Mouse (Mus musculus) limb, embryonic 11.5 days (tissue): ENCODE measurements around the gene Gm21750. TPM values are rescaled to one million over a fixed set of nuclear protein-coding genes. Genes with fewer than 3 reads are reported as not detected.
"Not testable (repeated sequence)": the region's sequence is repeated elsewhere in the genome, so short reads cannot be mapped to it uniquely, and the experiment has no call there.

Experiments
- ATAC-seq: fragments of 200-750 bp; cut with Nextera tagmentation; 2 replicates; pipeline ENCODE4 v1.8.0; 2017; ENCODE audit warnings: low read depth; ENCODE audit not compliant: insufficient number of reproducible peaks, low FRiP score, low TSS enrichment
- DNase-seq: peaks from one replicate; pipeline ENCODE4 v3.0.0-alpha.2; 2015; ENCODE audit warnings: low spot score
- H3K27ac ChIP-seq: fragments of 300-500 bp; sonication (generic); replicated peaks from 2 replicates; pipeline ENCODE4 v1.5.1; 2014; ENCODE audit warnings: low read depth, mild to moderate bottlenecking, low read length
- H3K27me3 ChIP-seq: fragments of 300-500 bp; sonication (generic); 2 replicates; pipeline ENCODE4 v1.6.1; 2014; ENCODE audit warnings: mild to moderate bottlenecking, low read length, mixed read lengths; ENCODE audit not compliant: control insufficient read depth, insufficient read depth
- H3K36me3 ChIP-seq: fragments of 300-500 bp; sonication (generic); 2 replicates; pipeline ENCODE4 v1.6.1; 2014; ENCODE audit warnings: mild to moderate bottlenecking, low read length, moderate library complexity, mixed read lengths; ENCODE audit not compliant: control insufficient read depth, insufficient read depth
- H3K4me1 ChIP-seq: fragments of 300-500 bp; sonication (generic); 2 replicates; pipeline ENCODE4 v1.6.1; 2014; ENCODE audit warnings: low read length, mixed read lengths; ENCODE audit not compliant: control insufficient read depth, insufficient read depth
- H3K4me2 ChIP-seq: fragments of 300-500 bp; sonication (generic); 2 replicates; pipeline ENCODE4 v1.6.1; 2014; ENCODE audit warnings: low read depth, mild to moderate bottlenecking, moderate library complexity; ENCODE audit not compliant: severe bottlenecking
- H3K4me3 ChIP-seq: fragments of 300-500 bp; sonication (generic); 2 replicates; pipeline ENCODE4 v1.5.1; 2014; ENCODE audit warnings: low read depth, low read length
- H3K9ac ChIP-seq: fragments of 300-500 bp; sonication (generic); 2 replicates; pipeline ENCODE4 v1.6.1; 2014; ENCODE audit warnings: mild to moderate bottlenecking, low read length
- H3K9me3 ChIP-seq: fragments of 300-500 bp; sonication (generic); 2 replicates; pipeline ENCODE4 v1.6.1; 2016; ENCODE audit warnings: low read length; ENCODE audit not compliant: control insufficient read depth
- WGBS: fragments of 180-500 bp; shearing (Covaris S2); extraction: QIAGEN DNeasy Blood & Tissue Kit; methylation state at CpG from one replicate; pipeline ENCODE4 v1.1.7; 2014; 5-methylcytosine and 5-hydroxymethylcytosine counted together
- polyA plus RNA-seq: library from polyadenylated mRNA; unstranded; fragments of >200 nt; fragmentation: Nextera tagmentation; extraction: Ambion mirVana; gene quantifications from 2 replicates; pipeline ENCODE4 v1.2.1, GENCODE M21; 2014

The Gm21750 gene
- polyA plus RNA-seq, result not detected in 2 replicates

- H3K9ac ChIP-seq, H3K4me2 ChIP-seq, H3K27ac ChIP-seq, H3K9me3 ChIP-seq, H3K36me3 ChIP-seq, H3K27me3 ChIP-seq, ATAC-seq, H3K4me1 ChIP-seq, H3K4me3 ChIP-seq, DNase-seq: not testable (repeated sequence)
- WGBS, result 90% methylated on average over 3 of the region's 3 CpGs
These were observed at the start of gene Gm21750 for GRCm38 (mm10) chr14:73660925-73661324. Gm21750 (plus strand) TSS chr14:73661225.

- not testable (repeated sequence) for H3K9ac ChIP-seq, H3K36me3 ChIP-seq, H3K4me3 ChIP-seq, H3K27me3 ChIP-seq, H3K4me1 ChIP-seq, ATAC-seq, DNase-seq, H3K27ac ChIP-seq, H3K9me3 ChIP-seq, H3K4me2 ChIP-seq
- 64% methylated on average over 1 of the region's 1 CpGs for WGBS
These were observed 46.1 kb upstream of the Gm21750 start for GRCm38 (mm10) chr14:73614961-73615360.

GRCm38 (mm10) chr14:73620880-73621279 lies 40.1 kb upstream of the Gm21750 start:
- no peak for ATAC-seq
- DNase-seq, result no peak
- no peak overlapping the region for H3K4me3 ChIP-seq
- H3K9ac ChIP-seq, result no peak overlapping the region
- H3K9me3 ChIP-seq, result no peaks in the 10 kb centered on the region; the same call in 1 of the 2 replicates
- H3K4me1 ChIP-seq, result no peaks in the 10 kb centered on the region
- no peak overlapping the region for H3K4me2 ChIP-seq
- WGBS, result 74% methylated on average over 3 of the region's 3 CpGs
- H3K27me3 ChIP-seq, result no peaks in the 10 kb centered on the region
- no peak overlapping the region for H3K27ac ChIP-seq
- no peaks in the 10 kb centered on the region for H3K36me3 ChIP-seq

- no peak overlapping the region for H3K27ac ChIP-seq
- DNase-seq, result no peak
- no peaks in the 10 kb centered on the region for H3K4me1 ChIP-seq
- ATAC-seq, result no peak
- H3K4me3 ChIP-seq, result no peak overlapping the region
- 84% methylated on average over 1 of the region's 1 CpGs for WGBS
- no peaks in the 10 kb centered on the region; the same call in 1 of the 2 replicates for H3K9me3 ChIP-seq
- no peak overlapping the region for H3K4me2 ChIP-seq
- H3K36me3 ChIP-seq, result no peaks in the 10 kb centered on the region
- H3K27me3 ChIP-seq, result no peaks in the 10 kb centered on the region
- H3K9ac ChIP-seq, result no peak overlapping the region
These were observed 38.0 kb upstream of the Gm21750 start for GRCm38 (mm10) chr14:73622988-73623387.

- no peak overlapping the region for H3K4me2 ChIP-seq
- H3K36me3 ChIP-seq, result no peaks in the 10 kb centered on the region
- no peaks in the 10 kb centered on the region for H3K4me1 ChIP-seq
- ATAC-seq, result no peak
- H3K9me3 ChIP-seq, result no peaks in the 10 kb centered on the region
- H3K4me3 ChIP-seq, result no peak overlapping the region
- DNase-seq, result no peak
- no peaks in the 10 kb centered on the region for H3K27me3 ChIP-seq
- no peak overlapping the region for H3K27ac ChIP-seq
- H3K9ac ChIP-seq, result no peak overlapping the region
- WGBS, result 75% methylated on average over 3 of the region's 3 CpGs
These were observed 35.6 kb upstream of the Gm21750 start for GRCm38 (mm10) chr14:73625469-73625868.

- Histone ChIP-seq H3K27ac (no peak overlapping the region), H3K36me3 (no peaks in the 10 kb centered on the region), H3K4me2 (no peak overlapping the region), H3K4me1 (no peaks in the 10 kb centered on the region), H3K9ac (no peak overlapping the region), H3K27me3 (no peaks in the 10 kb centered on the region), H3K9me3 (no peaks in the 10 kb centered on the region), H3K4me3 (no peak overlapping the region)
- 93% methylated on average over 4 of the region's 4 CpGs for WGBS
- DNase-seq (no peak), ATAC-seq (no peak)
These were observed 29.5 kb upstream of the Gm21750 start for GRCm38 (mm10) chr14:73631511-73631910.

- DNase-seq, result no peak
- no peak for ATAC-seq
- Histone ChIP-seq H3K4me3 (no peak overlapping the region), H3K9ac (no peak overlapping the region), H3K36me3 (no peaks in the 10 kb centered on the region), H3K27me3 (no peaks in the 10 kb centered on the region), H3K9me3 (no peaks in the 10 kb centered on the region), H3K4me1 (no peaks in the 10 kb centered on the region), H3K4me2 (no peak overlapping the region), H3K27ac (no peak overlapping the region)
- 86% methylated on average over 9 of the region's 9 CpGs for WGBS
These were observed 28.3 kb upstream of the Gm21750 start for GRCm38 (mm10) chr14:73632648-73633263.

- ATAC-seq, result no peak
- H3K27ac ChIP-seq, result no peak overlapping the region
- H3K4me2 ChIP-seq, result no peak overlapping the region
- H3K4me1 ChIP-seq, result no peaks in the 10 kb centered on the region
- no peak overlapping the region for H3K4me3 ChIP-seq
- H3K36me3 ChIP-seq, result no peaks in the 10 kb centered on the region
- no peaks in the 10 kb centered on the region for H3K9me3 ChIP-seq
- H3K27me3 ChIP-seq, result no peaks in the 10 kb centered on the region
- H3K9ac ChIP-seq, result no peak overlapping the region
- 91% methylated on average over 3 of the region's 3 CpGs for whole genome bisulfite sequencing
- DNase-seq, result no peak
These were observed 26.7 kb upstream of the Gm21750 start for GRCm38 (mm10) chr14:73634356-73634755.

GRCm38 (mm10) chr14:73637460-73637859 lies 23.6 kb upstream of the Gm21750 start:
- no peaks in the 10 kb centered on the region for H3K9me3 ChIP-seq
- H3K36me3 ChIP-seq, result no peaks in the 10 kb centered on the region
- H3K27me3 ChIP-seq, result no peaks in the 10 kb centered on the region
- H3K4me2 ChIP-seq, result no peak overlapping the region
- H3K4me1 ChIP-seq, result no peaks in the 10 kb centered on the region
- ATAC-seq (no peak), DNase-seq (no peak)
- H3K27ac ChIP-seq, result no peak overlapping the region
- no peak overlapping the region for H3K9ac ChIP-seq
- no peak overlapping the region for H3K4me3 ChIP-seq
